Mouse (Mus musculus) intestine, embryonic 16.5 days (tissue): ENCODE measurements around the gene Bves. TPM values are rescaled to one million over a fixed set of nuclear protein-coding genes. Genes with fewer than 3 reads are reported as not detected.

Experiments used
- ATAC-seq: fragments of 200-750 bp; cut with Nextera tagmentation; 2 replicates; pipeline ENCODE4 v1.8.0; 2017; ENCODE audit warnings: moderate TSS enrichment, moderate library complexity
- H3K27ac ChIP-seq: fragments of 300-500 bp; sonication (generic); 2 replicates; pipeline ENCODE4 v1.5.1; 2014; ENCODE audit warnings: mild to moderate bottlenecking, low read length
- H3K27me3 ChIP-seq: fragments of 300-500 bp; sonication (generic); replicated peaks from 2 replicates; pipeline ENCODE4 v1.6.1; 2014; ENCODE audit warnings: low read length, control low read depth, mixed read lengths; ENCODE audit not compliant: control insufficient read depth, insufficient read depth
- H3K36me3 ChIP-seq: fragments of 300-500 bp; sonication (generic); 2 replicates; pipeline ENCODE4 v1.6.1; 2014; ENCODE audit warnings: low read length, control low read depth; ENCODE audit not compliant: control insufficient read depth, insufficient read depth
- H3K4me1 ChIP-seq: fragments of 300-500 bp; sonication (generic); 2 replicates; pipeline ENCODE4 v1.6.1; 2014; ENCODE audit warnings: low read length, control low read depth, mixed read lengths; ENCODE audit not compliant: control insufficient read depth, insufficient read depth
- H3K4me2 ChIP-seq: fragments of 300-500 bp; sonication (generic); 2 replicates; pipeline ENCODE4 v1.6.1; 2014; ENCODE audit warnings: low read depth, low read length, control low read depth
- H3K4me3 ChIP-seq: fragments of 300-500 bp; sonication (generic); 2 replicates; pipeline ENCODE4 v1.5.1; 2014; ENCODE audit warnings: mild to moderate bottlenecking, low read length
- H3K9ac ChIP-seq: fragments of 300-500 bp; sonication (generic); 2 replicates; pipeline ENCODE4 v1.6.1; 2014; ENCODE audit warnings: low read depth, low read length
- H3K9me3 ChIP-seq: fragments of 300-500 bp; sonication (generic); 2 replicates; pipeline ENCODE4 v1.6.1; 2016; ENCODE audit warnings: low read length, control low read depth; ENCODE audit not compliant: control insufficient read depth
- WGBS: fragments of 180-500 bp; shearing (Covaris S2); extraction: QIAGEN DNeasy Blood & Tissue Kit; methylation state at CpG from one replicate; pipeline ENCODE4 v1.1.7; 2014; 5-methylcytosine and 5-hydroxymethylcytosine counted together
- polyA plus RNA-seq: library from polyadenylated mRNA; unstranded; fragments of >200 nt; fragmentation: Nextera tagmentation; extraction: Ambion mirVana; gene quantifications from 2 replicates; pipeline ENCODE4 v1.2.1, GENCODE M21; 2015

Bves gene
- polyA plus RNA-seq, 1 experiment from 2014 or later, result 3.0 TPM

DNA sequence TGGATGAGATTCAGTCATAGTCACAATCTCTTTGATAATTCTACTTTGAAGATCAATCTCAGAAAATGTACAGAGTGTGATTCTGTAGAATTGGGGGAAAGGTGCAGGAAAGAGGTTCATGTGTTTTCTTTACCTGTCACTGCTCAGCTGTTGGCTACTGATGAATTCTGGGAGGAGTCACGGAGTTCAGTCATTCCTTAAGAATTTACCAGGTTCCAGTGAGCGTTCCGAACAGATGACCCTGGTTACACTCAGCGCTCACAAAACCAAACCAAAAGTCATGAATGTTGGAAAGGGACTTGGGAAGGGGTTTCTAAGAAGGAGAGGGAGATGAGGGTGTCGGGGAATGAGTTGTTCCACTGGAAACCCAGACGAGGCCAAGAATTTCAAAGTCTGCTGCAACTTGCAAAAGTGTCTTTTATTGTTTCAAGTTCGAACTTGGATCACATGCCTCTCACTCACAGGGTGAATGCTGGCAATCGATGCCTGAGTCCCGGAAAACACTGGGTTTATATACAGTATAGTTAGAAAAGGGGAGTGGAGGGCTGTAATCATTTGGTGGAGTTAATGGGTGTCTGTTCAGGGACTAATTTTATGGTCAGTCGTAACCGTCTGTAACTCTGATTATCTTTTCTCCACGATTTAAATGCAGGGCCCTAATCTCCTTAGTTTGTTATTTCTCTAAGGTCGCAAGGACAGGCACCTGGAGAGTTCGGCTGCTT lies 32.1 kb upstream of the Bves start:
- H3K36me3 ChIP-seq, result no peaks in the 10 kb centered on the region
- 33% methylated on average over 14 of the region's 14 CpGs for WGBS
- no peaks in the 10 kb centered on the region for H3K9me3 ChIP-seq
- no peaks in the 10 kb centered on the region for H3K27me3 ChIP-seq
- H3K27ac ChIP-seq, result no peak overlapping the region
- no peaks in the 10 kb centered on the region for H3K4me1 ChIP-seq
- peak; percentile 95 for ATAC-seq
- no peak overlapping the region for H3K4me3 ChIP-seq
- 0 out of 2 replicates have a peak overlapping the region, but pooled peaks have one; percentile 0 for H3K4me2 ChIP-seq
- H3K9ac ChIP-seq, result no peak overlapping the region

DNA sequence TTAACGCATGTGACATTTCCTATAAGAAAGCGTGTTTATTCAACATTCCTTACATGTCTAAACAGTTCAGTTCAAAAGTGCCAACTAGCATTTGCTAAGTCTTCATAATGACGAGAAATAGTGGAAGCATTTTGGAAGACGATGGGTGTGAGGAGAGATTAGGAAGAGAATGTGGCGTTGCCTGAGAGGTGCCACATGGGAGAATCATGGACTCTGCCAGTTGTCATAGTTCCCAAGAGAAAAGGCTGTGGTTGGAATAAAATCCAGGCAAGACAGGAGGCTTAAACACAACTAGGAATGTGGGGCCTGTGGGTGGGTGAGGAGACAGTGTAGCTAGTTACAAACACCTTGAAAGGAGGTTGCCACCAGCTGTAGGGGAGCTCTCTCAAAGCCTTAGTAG lies 30.4 kb upstream of the Bves start:
- Histone ChIP-seq H3K9ac (no peak overlapping the region), H3K36me3 (no peaks in the 10 kb centered on the region), H3K4me1 (no peaks in the 10 kb centered on the region), H3K4me3 (no peak overlapping the region), H3K27ac (no peak overlapping the region), H3K27me3 (no peaks in the 10 kb centered on the region), H3K9me3 (no peaks in the 10 kb centered on the region), H3K4me2 (no peak overlapping the region)
- no peak for ATAC-seq
- 83% methylated on average over 5 of the region's 5 CpGs for WGBS

DNA sequence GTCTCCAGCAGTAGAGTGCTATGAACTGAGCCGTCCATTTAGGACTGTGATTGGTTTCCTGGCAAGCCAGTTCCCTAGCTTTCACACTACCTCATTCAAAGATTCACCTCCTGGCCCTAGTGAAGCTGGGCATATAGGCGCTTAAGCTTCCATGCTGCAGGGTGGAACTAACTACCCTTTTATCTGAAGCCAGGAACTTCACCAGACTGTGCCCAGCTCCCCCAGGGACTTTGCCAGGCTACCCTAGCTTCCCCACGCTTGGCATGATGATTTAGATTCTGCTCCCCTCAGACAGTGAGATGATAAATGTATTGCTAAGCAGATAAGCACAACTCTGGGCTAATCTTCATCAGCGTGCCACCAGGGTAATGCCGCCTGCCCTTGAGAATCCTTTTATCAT lies 24.4 kb upstream of the Bves start:
- Histone ChIP-seq H3K27me3 (no peaks in the 10 kb centered on the region), H3K36me3 (no peaks in the 10 kb centered on the region), H3K27ac (no peak overlapping the region), H3K4me1 (no peaks in the 10 kb centered on the region), H3K9me3 (no peaks in the 10 kb centered on the region), H3K9ac (no peak overlapping the region), H3K4me2 (no peak overlapping the region), H3K4me3 (no peak overlapping the region)
- no peak for ATAC-seq
- WGBS, result 74% methylated on average over 5 of the region's 5 CpGs

DNA sequence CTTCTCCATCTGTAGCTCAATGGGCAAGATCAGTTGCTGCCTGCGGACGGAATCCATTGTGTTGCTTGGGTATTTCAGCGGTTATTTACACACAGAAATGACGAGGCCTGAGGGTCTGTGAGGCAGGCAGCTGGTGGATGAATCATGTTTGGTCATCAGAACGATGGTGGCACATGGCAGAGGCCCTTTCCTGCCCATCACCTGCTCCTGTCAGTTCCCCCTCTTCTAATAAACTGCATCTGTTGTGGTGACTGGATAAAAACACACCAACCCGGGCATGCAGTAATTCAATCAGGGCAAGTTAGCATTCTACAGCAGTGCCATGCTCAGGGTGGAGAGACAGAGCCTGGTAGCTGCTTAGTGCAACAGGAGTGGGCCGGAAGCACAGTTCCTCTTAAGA lies 23.9 kb upstream of the Bves start:
- H3K4me3 ChIP-seq, result no peak overlapping the region
- H3K9ac ChIP-seq, result no peak overlapping the region
- ATAC-seq, result no peak
- WGBS, result 69% methylated on average over 7 of the region's 7 CpGs
- no peaks in the 10 kb centered on the region for H3K9me3 ChIP-seq
- no peaks in the 10 kb centered on the region for H3K36me3 ChIP-seq
- H3K4me1 ChIP-seq, result no peaks in the 10 kb centered on the region
- no peak overlapping the region for H3K27ac ChIP-seq
- no peaks in the 10 kb centered on the region for H3K27me3 ChIP-seq
- no peak overlapping the region for H3K4me2 ChIP-seq

DNA sequence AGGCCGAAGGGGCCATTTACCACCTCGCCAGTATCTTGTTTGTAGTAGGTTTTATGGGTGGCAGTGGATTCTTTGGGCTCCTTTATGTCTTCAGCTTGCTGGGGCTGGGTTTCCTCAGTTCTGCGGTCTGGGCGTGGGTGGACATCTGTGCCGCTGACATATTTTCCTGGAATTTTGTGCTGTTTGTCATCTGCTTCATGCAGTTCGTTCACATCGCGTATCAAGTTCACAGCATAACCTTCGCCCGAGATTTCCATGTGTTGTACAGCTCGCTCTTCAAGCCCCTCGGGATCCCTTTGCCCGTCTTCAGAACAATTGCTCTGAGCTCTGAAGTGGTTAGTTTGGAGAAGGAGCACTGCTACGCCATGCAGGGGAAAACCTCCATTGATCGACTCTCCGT lies 20.7 kb upstream of the Bves start:
- no peaks in the 10 kb centered on the region for H3K36me3 ChIP-seq
- no peaks in the 10 kb centered on the region for H3K27me3 ChIP-seq
- 89% methylated on average over 16 of the region's 16 CpGs for whole genome bisulfite sequencing
- no peak overlapping the region for H3K27ac ChIP-seq
- H3K4me2 ChIP-seq, result no peak overlapping the region
- ATAC-seq, result no peak
- H3K4me3 ChIP-seq, result no peak overlapping the region
- 0 out of 2 replicates have a peak, but pooled peaks cover 2% of the 10 kb centered on the region for H3K9me3 ChIP-seq
- no peak overlapping the region for H3K9ac ChIP-seq
- no peaks in the 10 kb centered on the region for H3K4me1 ChIP-seq

DNA sequence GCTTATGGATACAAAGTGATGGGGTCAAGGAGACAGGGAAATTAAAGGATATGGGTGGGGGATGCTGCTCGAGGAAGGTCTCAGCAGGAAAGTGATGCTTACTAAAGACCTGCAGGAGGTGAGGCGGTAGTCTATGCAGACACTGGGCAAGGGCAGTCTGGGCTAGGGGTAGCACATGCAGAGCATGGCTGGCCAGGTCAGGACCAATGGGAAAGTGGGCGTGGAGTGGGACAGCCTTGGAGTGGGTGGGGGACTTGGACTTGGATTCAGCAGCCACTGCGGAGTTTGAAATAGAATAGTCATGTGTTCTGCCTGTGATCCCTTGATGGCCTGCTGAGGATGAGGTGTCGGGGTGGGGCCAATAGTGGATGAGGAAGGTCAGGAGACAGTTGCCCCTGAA lies 16.6 kb upstream of the Bves start:
- 81% methylated on average over 5 of the region's 5 CpGs for WGBS
- no peaks in the 10 kb centered on the region for H3K4me1 ChIP-seq
- H3K4me3 ChIP-seq, result no peak overlapping the region
- no peak overlapping the region for H3K4me2 ChIP-seq
- H3K27me3 ChIP-seq, result no peaks in the 10 kb centered on the region
- no peaks in the 10 kb centered on the region for H3K36me3 ChIP-seq
- no peak overlapping the region for H3K27ac ChIP-seq
- ATAC-seq, result no peak
- H3K9me3 ChIP-seq, result 0 out of 2 replicates have a peak, but pooled peaks cover 2% of the 10 kb centered on the region
- H3K9ac ChIP-seq, result no peak overlapping the region

DNA sequence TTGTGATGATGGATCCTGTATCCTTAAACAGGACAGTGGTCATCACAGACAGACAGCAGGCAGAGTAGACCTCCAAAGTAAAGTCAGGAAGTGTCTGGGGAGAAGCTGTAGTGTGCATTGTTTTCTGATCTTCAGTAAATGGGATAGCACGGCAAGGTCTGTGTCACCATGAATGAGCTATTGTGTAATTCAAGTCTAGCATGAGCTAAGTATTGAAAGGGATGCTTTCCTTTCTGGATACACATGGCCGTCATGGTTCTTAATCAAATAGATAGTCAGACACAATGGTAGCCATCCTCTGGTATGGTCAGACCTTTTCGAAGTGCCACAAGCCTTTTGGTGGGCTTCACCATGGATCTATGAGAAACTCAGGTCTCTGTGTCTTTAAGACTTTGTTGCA lies 15.3 kb upstream of the Bves start:
- Histone ChIP-seq H3K4me2 (no peak overlapping the region), H3K36me3 (no peaks in the 10 kb centered on the region), H3K9me3 (0 out of 2 replicates have a peak, but pooled peaks cover 2% of the 10 kb centered on the region), H3K4me3 (no peak overlapping the region), H3K27me3 (no peaks in the 10 kb centered on the region), H3K9ac (no peak overlapping the region), H3K27ac (no peak overlapping the region), H3K4me1 (no peaks in the 10 kb centered on the region)
- 86% methylated on average over 3 of the region's 3 CpGs for WGBS
- no peak for ATAC-seq

DNA sequence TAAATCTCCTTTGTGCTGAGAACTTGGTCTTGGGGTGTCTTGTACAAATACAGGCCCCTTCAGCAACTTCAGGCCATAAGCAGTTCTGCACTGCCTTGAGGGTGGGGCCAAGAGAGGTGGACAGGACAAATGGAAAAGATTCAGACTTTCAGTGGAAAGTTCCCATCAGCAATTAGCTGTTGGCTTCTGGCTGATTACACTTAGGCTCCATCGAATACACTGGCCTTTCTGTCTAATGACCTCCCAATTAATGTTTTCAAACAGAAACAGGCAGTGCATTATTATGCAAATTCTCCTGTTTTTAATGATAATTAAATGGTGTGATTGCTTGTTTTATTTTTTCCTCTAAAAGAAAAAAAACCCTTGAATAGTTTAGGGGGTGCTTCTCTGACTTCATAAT lies 11.4 kb upstream of the Bves start:
- Histone ChIP-seq H3K9ac (no peak overlapping the region), H3K4me3 (no peak overlapping the region), H3K27ac (no peak overlapping the region), H3K27me3 (no peaks in the 10 kb centered on the region), H3K4me1 (no peaks in the 10 kb centered on the region), H3K36me3 (no peaks in the 10 kb centered on the region), H3K9me3 (no peaks in the 10 kb centered on the region), H3K4me2 (no peak overlapping the region)
- 63% methylated on average over 1 of the region's 1 CpGs for WGBS
- no peak for ATAC-seq

DNA sequence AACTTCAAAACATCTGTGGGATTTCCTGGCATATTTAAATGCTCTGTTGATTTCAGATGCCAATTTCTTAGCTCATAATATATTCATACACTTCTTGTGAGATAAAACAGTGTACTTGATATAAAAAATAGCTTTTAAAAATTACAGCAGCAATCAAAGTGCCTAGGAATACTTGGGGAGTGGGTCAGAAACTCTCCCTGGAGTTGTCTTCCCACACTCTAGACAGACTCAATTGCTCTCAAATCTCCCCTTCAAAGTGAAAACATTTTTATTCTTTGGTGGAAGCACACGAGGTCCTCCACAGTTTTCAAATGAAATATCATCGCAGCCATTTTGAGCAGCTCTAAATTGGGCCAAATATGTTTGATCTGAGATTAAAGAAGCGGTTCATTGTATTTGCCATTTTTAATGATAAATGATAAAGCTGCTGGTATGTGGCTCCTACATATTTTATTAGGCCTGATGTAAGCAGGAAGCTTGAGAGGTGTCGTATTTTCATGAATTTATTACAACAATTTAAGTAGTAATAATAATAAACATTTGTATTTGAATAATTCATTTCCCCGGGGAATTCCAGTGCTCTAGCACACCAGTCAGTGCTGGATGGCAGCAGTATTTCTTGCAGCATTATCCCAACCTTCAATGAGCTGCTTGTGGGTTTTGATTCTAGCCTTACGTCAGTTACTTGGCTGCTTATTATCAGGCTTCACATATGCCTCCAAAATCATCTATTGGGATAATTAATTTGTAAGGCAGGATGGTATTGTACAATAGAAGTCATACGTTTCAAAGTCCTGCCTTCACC lies 7.2 kb upstream of the Bves start:
- Histone ChIP-seq H3K9ac (no peak overlapping the region), H3K27me3 (no peaks in the 10 kb centered on the region), H3K36me3 (no peaks in the 10 kb centered on the region), H3K4me2 (no peak overlapping the region), H3K9me3 (no peaks in the 10 kb centered on the region), H3K27ac (no peak overlapping the region), H3K4me1 (no peaks in the 10 kb centered on the region), H3K4me3 (no peak overlapping the region)
- no peak for ATAC-seq
- 67% methylated on average over 7 of the region's 7 CpGs for WGBS
